Mouse (Mus musculus): ENCODE data around the gene Cmtm2b.

- TF ChIP-seq FLI1 (IDR thresholded peaks at IDR 0.05; ENCODE audit: low read length) (no peak), GATA1 (IDR thresholded peaks at IDR 0.05; ENCODE audit: borderline replicate concordance, low read length) (no peak)
Observed at GRCm38 (mm10) chr8:104343957-104344356, 21.9 kb downstream of the Cmtm2b start.

All from megakaryocyte, embryonic 14.5 days (primary cell).